Mouse (Mus musculus) liver, embryonic 14.5 days (tissue): ENCODE measurements around the gene Vsx2. TPM values are rescaled to one million over a fixed set of nuclear protein-coding genes. Genes with fewer than 3 reads are reported as not detected.

Experiments
- ATAC-seq: fragments of 200-750 bp; cut with Nextera tagmentation; 2 replicates; pipeline ENCODE4 v1.8.0; 2017; ENCODE audit warnings: moderate number of reproducible peaks, mild to moderate bottlenecking, moderate library complexity; ENCODE audit not compliant: insufficient read depth
- DNase-seq, 3 experiments: peaks; one replicate each; pipeline ENCODE4 v3.0.0-alpha.2; 2012 to 2013; ENCODE audit warnings: low read depth in 3 of 3, low spot score in 3 of 3
- H3K27ac ChIP-seq: fragments of 300-500 bp; sonication (generic); 2 replicates; pipeline ENCODE4 v1.5.1; 2014; ENCODE audit warnings: moderate library complexity, mild to moderate bottlenecking, control low read depth, inconsistent platforms
- H3K27me3 ChIP-seq: fragments of 300-500 bp; sonication (generic); 2 replicates; pipeline ENCODE4 v1.6.1; 2014; ENCODE audit warnings: mild to moderate bottlenecking, low read length, moderate library complexity; ENCODE audit not compliant: control insufficient read depth, insufficient read depth
- H3K36me3 ChIP-seq: fragments of 300-500 bp; sonication (generic); replicated peaks from 2 replicates; pipeline ENCODE4 v1.6.1; 2014; ENCODE audit warnings: low read depth; ENCODE audit not compliant: control insufficient read depth, insufficient read depth
- H3K4me1 ChIP-seq, 2 experiments: fragments of 200-500 bp in 1 of 2; fragments of 300-500 bp in 1 of 2; sonication (generic) in 1 of 2; replicated peaks; 2 replicates each; pipeline ENCODE4 v1.6.1; 2012 to 2014; ENCODE audit warnings: antibody characterized with exemption in 1 of 2, inconsistent platforms in 1 of 2, low read length in 1 of 2; ENCODE audit not compliant: control insufficient read depth in 2 of 2, insufficient read depth in 2 of 2
- H3K4me2 ChIP-seq: fragments of 300-500 bp; sonication (generic); 2 replicates; pipeline ENCODE4 v1.6.1; 2014; ENCODE audit warnings: low read depth, mild to moderate bottlenecking, control low read depth, moderate library complexity
- H3K4me3 ChIP-seq, 2 experiments: fragments of 200-500 bp in 1 of 2; fragments of 300-500 bp in 1 of 2; sonication (generic) in 1 of 2; 2 replicates each; pipeline ENCODE4 v1.5.1; 2012 to 2014; ENCODE audit warnings: low read depth in 2 of 2, low read length in 2 of 2, mild to moderate bottlenecking in 2 of 2, control low read depth in 1 of 2, inconsistent platforms in 1 of 2, moderate library complexity in 1 of 2; ENCODE audit not compliant: insufficient read depth in 1 of 2
- H3K9ac ChIP-seq: fragments of 300-500 bp; sonication (generic); replicated peaks from 2 replicates; pipeline ENCODE4 v1.6.1; 2014; ENCODE audit warnings: mild to moderate bottlenecking, control low read depth, moderate library complexity
- H3K9me3 ChIP-seq: fragments of 300-500 bp; sonication (generic); 2 replicates; pipeline ENCODE4 v1.6.1; 2016; ENCODE audit warnings: low read length, mixed read lengths; ENCODE audit not compliant: control insufficient read depth
- CTCF ChIP-seq: IDR thresholded peaks from 2 replicates; pipeline ENCODE4 v1.5.1; 2016; ENCODE audit warnings: antibody characterized with exemption, low read depth, control low read depth
- EP300 ChIP-seq: IDR thresholded peaks from 2 replicates; pipeline ENCODE4 v1.6.1; 2016; ENCODE audit warnings: antibody characterized with exemption, low read depth
- WGBS: fragments of 180-500 bp; shearing (Covaris S2); extraction: QIAGEN DNeasy Blood & Tissue Kit; methylation state at CpG from one replicate; pipeline ENCODE4 v1.1.7; 2014; ENCODE audit not compliant: insufficient replicate concordance; 5-methylcytosine and 5-hydroxymethylcytosine counted together
- polyA plus RNA-seq, 2 experiments: library from polyadenylated mRNA; depleted of rRNA in 1 of 2; stranded (reverse) in 1 of 2; unstranded in 1 of 2; fragments of >200 nt; fragmentation: Nextera tagmentation in 1 of 2; extraction: Ambion mirVana in 1 of 2; gene quantifications; 2 replicates each; pipeline versions ENCODE4 v1.2.1 to v1.2.3; 2012 to 2014

The Vsx2 gene
- polyA plus RNA-seq, 2 experiments: not detected

DNA sequence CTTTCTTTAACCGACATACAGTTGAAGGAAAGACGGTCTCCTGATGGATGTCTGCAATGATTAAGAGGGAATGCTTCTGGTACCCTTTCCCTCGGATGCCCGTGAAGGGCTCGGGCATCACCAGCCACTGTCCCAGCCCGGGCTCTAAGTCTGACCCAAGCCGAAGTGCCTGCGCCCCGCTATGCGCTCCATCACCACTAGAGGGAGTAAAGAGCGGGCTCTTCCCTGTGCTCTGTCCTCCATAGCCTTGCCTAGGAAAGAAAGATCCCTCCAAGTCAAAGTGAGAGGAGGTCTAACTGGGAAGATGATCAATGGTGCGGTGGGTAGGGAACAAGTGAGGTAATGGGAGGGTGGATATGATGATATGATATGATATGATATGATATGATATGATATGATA, 23.5 kb upstream of the Vsx2 start:
- Histone ChIP-seq H3K9ac (no peak overlapping the region), H3K27ac (no peak overlapping the region), H3K4me2 (no peak overlapping the region), H3K27me3 (no peaks in the 10 kb centered on the region), H3K9me3 (no peaks in the 10 kb centered on the region), H3K36me3 (no peaks in the 10 kb centered on the region), H3K4me1 (no peaks in the 10 kb centered on the region), H3K4me3 (no peak overlapping the region)
- TF ChIP-seq EP300 (no peak), CTCF (peak; percentile 97)
- 0 out of 2 replicates have a peak, but pooled peaks have one; percentile 33 for ATAC-seq
- peak; percentile 13 to 33 (median 24) for DNase-seq
- 3% methylated on average over 12 of the region's 12 CpGs for WGBS

DNA sequence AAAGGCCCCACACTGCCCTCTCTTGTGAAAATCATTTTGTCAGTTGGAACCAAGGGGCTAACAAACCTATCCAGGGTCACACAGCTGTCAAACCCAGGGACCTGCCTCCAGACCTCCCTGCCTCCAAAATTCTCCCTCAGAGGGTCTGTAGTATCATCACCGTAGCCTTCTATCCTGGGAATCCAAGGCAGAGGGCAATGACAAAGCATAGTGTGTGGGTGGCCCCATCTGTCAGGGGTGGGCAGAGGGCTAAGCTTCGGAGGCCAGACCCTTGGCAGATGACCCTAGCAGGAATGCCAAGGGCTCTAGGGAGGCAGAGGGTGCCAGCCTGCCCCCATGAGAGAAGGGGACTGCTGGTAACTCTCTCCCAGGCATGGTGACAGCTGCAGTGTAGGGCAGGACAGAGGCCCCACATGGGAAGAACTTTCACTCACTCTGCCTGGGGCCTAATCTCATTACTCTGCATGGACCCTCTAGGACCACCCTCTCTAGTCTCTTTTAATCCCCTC, 22.9 kb upstream of the Vsx2 start:
- H3K9ac ChIP-seq: no peak overlapping the region
- no peak for ATAC-seq
- no peaks in the 10 kb centered on the region for H3K4me1 ChIP-seq
- no peak overlapping the region for H3K4me3 ChIP-seq
- H3K27me3 ChIP-seq: no peaks in the 10 kb centered on the region
- DNase-seq: no peak
- no peak overlapping the region for H3K27ac ChIP-seq
- TF ChIP-seq CTCF (no peak), EP300 (no peak)
- no peak overlapping the region for H3K4me2 ChIP-seq
- 64% methylated on average over 2 of the region's 2 CpGs for WGBS
- no peaks in the 10 kb centered on the region for H3K9me3 ChIP-seq
- H3K36me3 ChIP-seq: no peaks in the 10 kb centered on the region

DNA sequence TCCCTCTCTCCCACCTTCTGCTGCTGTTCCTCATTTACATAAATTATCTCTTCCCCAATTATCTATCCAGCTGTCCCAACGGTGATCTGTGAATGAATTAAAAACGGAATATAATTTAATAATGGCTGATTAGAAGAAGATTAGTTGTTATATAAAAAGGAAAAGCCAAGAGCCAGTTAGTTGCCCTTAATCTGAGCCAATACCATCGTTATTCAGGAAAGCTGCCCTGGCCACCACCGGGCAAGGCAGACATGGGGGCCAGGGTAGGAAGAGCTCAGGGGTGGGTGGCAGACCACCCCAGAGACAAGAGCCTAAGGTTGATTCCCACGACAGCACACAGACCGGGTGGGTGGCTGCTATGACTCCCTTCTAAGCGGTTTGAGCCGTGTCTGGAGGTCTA, 21.3 kb upstream of the Vsx2 start:
- H3K27ac ChIP-seq: no peak overlapping the region
- H3K9me3 ChIP-seq: no peaks in the 10 kb centered on the region
- WGBS: 47% methylated on average over 8 of the region's 8 CpGs
- H3K4me3 ChIP-seq: no peak overlapping the region
- H3K4me1 ChIP-seq: no peaks in the 10 kb centered on the region
- ATAC-seq (no peak), DNase-seq (no peak)
- TF ChIP-seq CTCF (no peak), EP300 (no peak)
- H3K27me3 ChIP-seq: no peaks in the 10 kb centered on the region
- no peak overlapping the region for H3K9ac ChIP-seq
- no peak overlapping the region for H3K4me2 ChIP-seq
- no peaks in the 10 kb centered on the region for H3K36me3 ChIP-seq

DNA sequence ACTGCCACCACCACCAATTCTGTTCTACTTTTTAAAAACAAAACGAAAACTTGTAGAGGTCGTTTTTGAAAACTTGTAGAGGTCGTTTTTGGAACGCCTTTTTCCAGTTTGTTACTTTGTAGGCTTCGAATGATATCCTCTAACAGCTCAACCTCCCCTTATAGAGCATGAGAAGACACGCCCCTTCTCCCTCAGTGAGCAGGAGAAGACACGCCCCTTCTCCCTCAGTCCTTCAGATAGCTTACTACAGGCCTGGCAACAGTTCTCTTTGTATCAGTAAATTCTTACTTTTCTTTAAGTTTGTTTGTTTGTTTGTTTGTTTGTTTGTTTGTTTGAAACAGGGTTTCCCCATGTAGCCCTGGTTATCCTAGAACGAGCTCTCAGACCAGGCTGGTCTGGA, 14.3 kb upstream of the Vsx2 start:
- no peak overlapping the region for H3K4me3 ChIP-seq
- no peak overlapping the region for H3K27ac ChIP-seq
- TF ChIP-seq CTCF (no peak), EP300 (no peak)
- H3K9ac ChIP-seq: no peak overlapping the region
- no peaks in the 10 kb centered on the region for H3K9me3 ChIP-seq
- 38% methylated on average over 8 of the region's 8 CpGs for WGBS
- DNase-seq (no peak), ATAC-seq (no peak)
- no peaks in the 10 kb centered on the region for H3K4me1 ChIP-seq
- H3K36me3 ChIP-seq: no peaks in the 10 kb centered on the region
- H3K4me2 ChIP-seq: no peak overlapping the region
- H3K27me3 ChIP-seq: no peaks in the 10 kb centered on the region

DNA sequence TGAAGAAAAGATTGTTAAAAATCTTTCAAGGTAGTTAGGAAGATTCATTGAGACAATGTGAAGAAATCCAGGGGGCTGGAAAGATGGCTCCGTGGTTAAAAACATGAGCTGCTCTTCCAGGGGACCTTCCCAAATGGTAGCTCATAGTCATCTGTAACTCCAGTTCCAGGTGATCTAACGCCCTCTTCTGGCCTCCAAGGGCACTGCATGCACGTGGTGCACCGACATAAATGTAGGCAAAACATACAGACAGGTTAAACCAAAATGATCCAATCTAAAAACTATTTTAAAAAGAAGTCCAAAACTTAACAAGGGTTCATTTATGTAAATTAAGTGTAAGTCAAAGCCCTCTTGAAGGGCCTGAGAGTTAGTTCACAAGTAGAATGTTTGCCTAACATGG, 7.0 kb upstream of the Vsx2 start:
- Histone ChIP-seq H3K9ac (no peak overlapping the region), H3K4me3 (no peak overlapping the region), H3K4me2 (no peak overlapping the region), H3K27ac (no peak overlapping the region), H3K27me3 (peaks cover 2% of the 10 kb centered on the region), H3K4me1 (no peaks in the 10 kb centered on the region), H3K9me3 (no peaks in the 10 kb centered on the region), H3K36me3 (no peaks in the 10 kb centered on the region)
- WGBS: 41% methylated on average over 4 of the region's 4 CpGs
- ATAC-seq: no peak
- DNase-seq: no peak
- TF ChIP-seq CTCF (peak; percentile 52), EP300 (no peak)
